Mouse (Mus musculus) gastrocnemius, postnatal 14 days (tissue): ENCODE results near the gene Eva1b. TPM values are rescaled to one million over a fixed set of nuclear protein-coding genes. Genes with fewer than 3 reads are reported as not detected.

Experiments used
- DNase-seq: peaks from one replicate; pipeline ENCODE4 v3.0.0; 2021; ENCODE audit warnings: mixed read lengths
- intact Hi-C: fragments of 180-260 bp; cut with DNase I; formaldehyde crosslinking; loops from one replicate; pipeline ENCODE4 v1.15.1; 2025; ENCODE audit warnings: low total_unique reads
- long read RNA-seq, 2 experiments: library from polyadenylated mRNA; stranded (forward); transcript quantifications; one replicate each; pipeline ENCODE4 v2.0.0; 2021
- total RNA-seq, 2 experiments: library from RNA; stranded (reverse); gene quantifications; 2 replicates each; pipeline ENCODE4 v1.2.3; 2021

Gene Eva1b
- 10 to 100 TPM; 16.2 to 16.6 TPM for total RNA-seq
- long read RNA-seq, experiment 1, transcript Eva1b-203 (3 exons, 1,364 nt), result major isoform, 6 of 15 reads
- long read RNA-seq, experiment 1, transcript Eva1b-202 (2 exons, 1,144 nt), result minor isoform, 5 of 15 reads
- long read RNA-seq, experiment 1, partial matches to known transcripts, result 1 of 15 reads
- long read RNA-seq, experiment 1, other reads (novel, unspliced or antisense), result 1 of 15 reads
- long read RNA-seq, experiment 2, transcript Eva1b-203 (3 exons, 1,364 nt), result major isoform, 11 of 21 reads
- long read RNA-seq, experiment 2, transcript Eva1b-201 (3 exons, 1,689 nt), result minor isoform, 5 of 21 reads
- long read RNA-seq, experiment 2, partial matches to known transcripts, result 2 of 21 reads
- long read RNA-seq, experiment 2, other reads (novel, unspliced or antisense), result 1 of 21 reads

DNA sequence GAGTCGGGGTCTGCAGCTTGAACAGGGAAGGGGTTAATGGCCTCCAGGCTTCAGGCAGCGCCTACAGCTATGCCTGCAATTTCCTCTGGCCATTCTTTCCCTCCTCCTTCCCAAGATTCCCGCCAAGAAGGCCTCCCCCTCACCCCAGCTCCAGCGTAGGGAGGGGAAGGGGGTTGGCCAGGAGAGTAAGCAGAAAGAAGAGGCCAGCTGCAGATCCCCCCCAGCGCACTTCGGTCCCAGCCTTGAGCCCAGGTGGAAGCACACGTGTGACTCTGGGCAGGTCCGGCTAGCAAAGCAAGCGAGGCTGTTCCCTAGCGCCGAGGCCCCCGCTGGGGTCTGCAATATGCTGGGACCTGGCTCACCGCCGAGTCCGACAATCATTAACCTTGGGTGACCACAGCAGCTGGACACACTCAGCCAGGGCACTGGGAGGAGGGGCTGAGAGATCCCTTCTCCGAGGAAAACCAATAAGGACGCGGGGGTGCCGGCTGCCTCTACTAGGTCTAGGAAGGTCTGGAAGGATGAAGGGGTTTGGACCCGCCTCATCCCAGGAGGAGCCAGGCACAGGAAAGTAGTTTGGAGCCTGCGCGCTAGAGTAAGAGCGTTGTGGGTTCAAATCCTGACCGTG is at the start of gene Eva1b:
Eva1b (plus strand) TSS at position 212 of the 628 bp plus-strand sequence.
- intact Hi-C loops, result no loop called here
- DNase-seq, result peak; percentile 82

DNA sequence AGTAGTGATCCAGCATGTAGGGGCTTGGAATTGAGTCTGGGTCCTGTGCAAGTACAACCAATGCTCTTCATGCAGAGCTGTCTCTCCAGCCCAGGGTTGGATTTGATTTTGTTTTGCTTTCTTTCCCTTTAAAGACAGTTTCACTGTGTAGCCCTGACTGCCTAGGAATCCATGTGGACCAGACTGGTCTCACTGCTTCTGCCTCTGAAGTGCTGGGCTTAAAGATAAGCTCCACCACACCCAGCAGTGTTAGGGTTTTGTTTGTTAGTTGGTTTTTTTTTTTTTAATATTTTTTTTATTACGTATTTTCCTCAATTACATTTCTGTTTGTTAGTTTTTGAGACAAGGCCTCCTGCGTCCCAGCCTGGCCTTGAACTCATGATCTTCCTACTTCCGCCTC is 48.2 kb upstream of the Eva1b start:
- intact Hi-C loops, result no loop called here
- DNase-seq, result no peak

DNA sequence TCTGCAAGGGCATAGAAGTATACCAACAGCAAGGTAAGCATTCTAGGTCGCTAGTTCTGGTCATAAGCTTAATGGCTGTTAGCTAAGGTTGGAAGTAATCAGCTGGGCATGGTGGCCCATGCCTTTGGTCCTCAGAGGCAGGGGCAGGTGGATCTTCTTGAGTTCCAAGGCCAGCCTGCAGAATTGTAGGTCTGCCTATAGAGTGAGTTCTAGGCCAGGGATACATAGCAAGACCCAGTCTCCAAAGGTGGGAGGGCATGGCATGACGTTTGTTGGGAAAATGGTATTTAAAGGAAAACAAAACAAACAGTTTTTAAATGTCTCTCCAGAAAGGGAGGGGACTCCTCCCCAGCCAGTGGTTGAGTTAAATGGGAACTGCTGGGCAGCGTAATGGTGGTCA is 46.8 kb upstream of the Eva1b start:
- no peak for DNase-seq
- intact Hi-C loops, result no loop called here

DNA sequence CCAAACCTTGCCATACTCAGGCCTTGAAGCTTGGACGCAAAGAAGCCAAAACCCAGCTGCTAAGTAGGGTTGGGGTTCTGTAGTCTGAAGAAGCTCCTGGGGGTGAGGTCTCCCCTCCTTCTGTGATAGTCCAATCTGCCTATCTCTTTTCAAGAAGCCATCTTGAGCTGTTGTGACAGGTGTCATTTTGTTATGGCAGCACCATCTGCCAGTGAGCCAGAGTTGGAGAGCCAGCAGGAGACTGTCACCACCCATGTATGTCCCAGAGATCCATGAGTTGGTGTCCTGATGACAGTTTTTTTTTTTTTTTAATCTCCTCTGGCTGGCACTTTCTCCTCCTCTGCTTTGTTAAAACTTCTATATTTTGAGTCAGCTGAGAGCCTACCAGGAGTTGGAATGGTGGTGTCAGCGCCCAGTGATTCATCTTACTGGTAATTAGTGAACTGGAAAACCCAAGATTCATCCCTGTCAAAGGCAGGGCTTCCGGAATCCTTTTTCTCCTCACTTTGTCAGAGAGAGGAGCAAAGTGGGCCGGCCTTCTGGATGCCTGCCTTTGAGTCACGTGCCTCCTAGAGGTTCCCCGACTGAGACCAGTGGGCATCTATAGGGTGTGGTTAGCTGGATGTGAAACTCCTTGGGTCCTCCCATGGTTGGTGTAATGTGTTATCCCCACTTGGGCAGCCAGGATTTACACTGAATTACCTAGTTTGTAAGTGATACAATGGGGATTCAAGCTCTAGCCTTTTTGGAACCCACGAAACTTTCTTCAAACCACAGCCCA is 45.3 kb upstream of the Eva1b start:
- DNase-seq, result no peak

DNA sequence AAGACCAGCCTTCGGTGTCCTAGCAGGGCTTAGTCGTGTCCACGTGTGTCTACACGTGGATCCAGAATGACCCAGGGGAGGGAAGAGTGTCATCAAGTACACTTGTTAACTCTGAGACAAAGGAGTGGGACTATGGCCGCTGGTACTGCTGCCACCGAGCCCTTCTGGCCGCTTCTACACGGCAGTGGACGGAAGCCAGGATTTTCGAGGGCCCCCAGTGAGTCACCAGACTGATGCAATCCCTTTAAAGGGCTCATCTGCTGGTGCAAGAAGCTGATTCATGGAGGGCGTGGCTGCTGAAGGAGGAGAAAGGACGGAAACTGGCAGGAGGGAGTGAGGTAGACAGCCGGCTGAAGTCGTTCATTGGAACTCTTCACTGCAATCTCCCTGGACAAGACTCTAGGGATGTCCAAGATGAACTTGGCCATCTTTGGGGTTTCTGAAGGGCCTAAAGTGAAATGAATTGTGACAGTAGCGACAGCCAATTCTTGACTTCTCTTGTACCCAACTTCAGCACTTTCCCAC is 44.4 kb upstream of the Eva1b start:
- intact Hi-C loops, result no loop called here
- DNase-seq, result peak; percentile 90

More for the DNA sequence above, 45.3 kb upstream of the Eva1b start:
- intact Hi-C loops, result no loop called here

DNA sequence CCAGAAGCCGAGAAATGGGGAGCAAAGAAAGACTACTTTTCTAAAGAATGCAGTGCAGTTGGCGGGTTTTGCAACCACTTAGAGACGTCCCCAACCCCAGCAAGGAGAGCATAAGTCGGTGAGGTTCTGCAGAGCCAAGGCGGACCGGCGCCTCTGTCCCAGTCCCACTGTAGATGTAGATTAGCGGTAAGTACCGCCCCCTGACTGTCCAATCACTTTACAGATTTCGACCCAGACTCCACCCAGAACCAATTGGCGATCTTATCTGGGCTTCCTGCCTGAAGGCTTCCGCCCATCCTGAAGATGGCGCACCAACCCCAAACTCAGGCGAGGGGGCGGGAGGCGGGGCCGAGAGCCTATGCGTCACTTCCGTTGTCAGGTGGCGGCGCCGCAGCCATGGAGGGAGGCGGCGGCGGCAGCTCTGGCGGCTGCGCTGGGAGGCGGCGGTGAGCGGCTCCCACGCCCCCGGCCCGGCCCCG is 43.9 kb upstream of the Eva1b start, which contains the start of gene Stk40:
Stk40 (plus strand) TSS at position 368 of the 479 bp plus-strand sequence.
- DNase-seq, result peak; percentile 96
- intact Hi-C loops, result no loop called here

DNA sequence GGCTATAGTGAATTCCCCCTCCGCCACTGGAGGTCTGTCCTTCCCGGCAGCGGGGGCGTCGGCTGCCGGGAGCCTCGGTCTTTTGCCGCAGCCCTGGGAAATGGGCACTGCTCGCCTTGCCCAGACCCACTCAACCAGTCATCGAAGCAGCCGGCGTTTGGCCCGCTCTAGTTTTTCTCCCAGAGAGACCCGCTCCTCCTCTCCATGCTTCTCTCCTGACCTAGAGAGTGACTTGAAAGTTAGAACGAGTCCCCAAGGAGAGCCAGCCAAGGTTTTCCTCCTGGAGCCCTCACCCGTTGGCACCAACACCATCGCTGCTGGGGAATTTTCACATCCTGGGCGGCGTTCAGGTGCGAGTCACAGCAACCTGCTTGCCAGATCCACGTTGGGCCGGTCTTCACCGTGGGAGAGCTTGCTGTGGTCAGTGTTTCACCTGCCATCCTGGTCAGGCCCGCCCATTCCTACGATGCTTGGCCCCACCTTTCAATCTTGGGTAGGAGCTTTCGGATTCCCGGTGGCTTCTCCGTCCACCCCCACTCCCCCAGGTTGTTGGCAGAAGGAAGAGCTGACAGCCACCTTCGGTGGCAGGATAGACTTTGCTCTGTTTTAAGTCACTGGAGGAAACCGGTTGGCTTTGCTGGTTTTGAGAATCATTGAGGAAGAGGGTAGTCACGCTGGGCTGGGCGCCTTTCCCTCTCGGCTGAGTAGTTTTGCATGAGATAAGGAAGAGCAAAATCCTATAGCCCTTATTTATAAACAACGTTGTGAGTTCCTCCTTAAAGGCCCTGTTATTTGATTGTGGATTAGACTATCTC is 43.1 kb upstream of the Eva1b start:
- peak; percentile 32 for DNase-seq
- intact Hi-C loops, result no loop called here

DNA sequence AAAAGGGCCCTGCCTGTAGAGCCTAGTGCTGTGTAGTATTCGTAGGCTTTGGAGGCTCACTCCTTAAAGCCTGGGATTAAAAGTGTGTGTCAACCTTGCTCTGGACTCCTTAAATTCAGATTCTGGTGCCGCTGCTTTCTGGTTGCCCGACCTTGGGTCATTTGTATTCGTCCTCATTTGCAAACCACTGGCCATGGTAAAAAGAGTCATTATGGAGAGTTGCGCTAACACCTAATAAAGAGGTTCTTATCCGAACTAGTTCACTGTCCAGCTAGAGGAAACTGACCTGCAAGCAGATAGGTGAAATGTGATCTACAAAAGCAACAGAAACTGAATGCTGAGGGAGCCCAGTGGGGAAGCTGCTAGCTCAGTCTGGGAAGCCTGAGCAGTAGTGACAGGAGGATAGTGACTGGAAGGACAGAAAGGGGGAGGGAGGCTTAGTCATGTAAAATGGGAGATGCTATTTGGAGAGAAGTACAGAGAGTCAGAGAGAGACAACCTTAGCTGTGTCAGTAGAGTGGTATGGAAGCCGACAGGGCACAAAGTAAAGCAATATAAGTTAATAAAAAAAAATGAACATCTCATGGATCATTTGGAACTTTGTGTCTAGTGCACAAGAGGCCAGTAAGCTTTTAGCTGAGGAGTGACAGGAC is 42.3 kb upstream of the Eva1b start:
- no peak for DNase-seq
- intact Hi-C loops, result no loop called here

DNA sequence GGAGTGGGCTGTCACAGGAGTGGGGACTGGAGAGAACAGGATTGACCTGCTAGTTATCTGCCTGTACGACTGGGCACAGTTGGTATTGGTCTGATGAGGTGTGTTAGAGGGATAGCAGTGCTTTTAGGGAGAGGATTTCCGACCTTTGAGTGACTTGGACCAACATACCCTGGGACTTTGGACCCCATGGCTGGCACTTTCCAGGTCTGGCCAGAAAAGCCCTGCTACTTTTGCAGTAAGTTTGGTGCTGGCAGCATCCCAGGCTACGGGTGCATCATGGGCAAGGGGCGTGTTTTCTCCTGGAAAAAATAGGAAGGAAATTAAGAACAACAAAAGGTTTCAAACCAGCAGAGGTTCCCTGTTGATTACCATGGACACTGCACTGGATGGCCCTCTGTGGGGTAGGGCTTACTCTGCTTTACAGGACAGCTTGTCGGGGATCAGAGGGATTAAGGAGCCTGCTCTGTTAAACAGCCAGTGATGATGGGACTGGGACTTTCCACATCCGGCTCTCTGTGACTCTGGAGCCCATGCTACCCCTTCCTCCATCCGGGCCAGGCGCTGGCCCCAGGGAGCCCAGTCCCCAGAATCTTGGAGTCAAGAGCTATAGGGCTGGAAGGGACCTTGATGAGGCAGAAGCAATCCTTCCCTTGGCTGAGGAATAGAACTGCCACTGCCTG is 39.3 kb upstream of the Eva1b start:
- no peak for DNase-seq
- intact Hi-C loops, result no loop called here

DNA sequence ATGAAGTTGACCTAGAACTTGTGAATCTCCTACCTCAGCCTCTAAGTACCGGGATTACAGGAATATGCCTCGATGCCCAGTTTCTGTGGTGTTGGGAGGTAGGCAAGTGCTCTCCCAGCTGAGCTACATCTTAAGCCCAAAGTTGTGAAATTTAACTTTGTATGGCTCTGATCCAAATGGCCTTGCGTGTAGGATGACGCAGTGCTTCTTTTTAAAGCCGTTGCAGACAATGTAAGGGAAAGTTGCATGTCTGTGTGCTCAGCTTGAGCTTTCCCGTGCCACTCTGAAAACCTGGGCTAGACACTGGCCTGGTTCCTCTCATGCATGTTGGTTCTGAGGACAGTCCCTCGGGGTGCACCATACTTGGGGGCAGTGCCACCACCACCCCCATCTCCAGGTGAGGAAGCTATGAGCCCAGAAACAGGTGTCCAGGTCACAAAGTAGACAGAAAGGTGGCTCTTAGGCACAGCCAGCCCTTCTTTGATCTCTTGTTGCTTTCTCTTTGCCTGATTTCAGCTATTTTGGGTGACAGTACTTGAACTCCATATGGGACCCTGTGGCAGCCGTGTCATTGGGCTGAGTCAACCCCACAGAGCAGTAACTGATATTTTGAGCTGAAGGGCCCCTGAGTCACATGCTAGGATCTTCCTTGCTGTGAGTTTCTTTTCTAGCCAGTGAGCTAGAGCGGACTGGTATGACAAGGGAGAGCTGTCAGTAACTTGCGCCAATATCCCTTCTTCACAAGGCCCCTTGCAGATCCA is 37.8 kb upstream of the Eva1b start:
- intact Hi-C loops, result no loop called here

DNA sequence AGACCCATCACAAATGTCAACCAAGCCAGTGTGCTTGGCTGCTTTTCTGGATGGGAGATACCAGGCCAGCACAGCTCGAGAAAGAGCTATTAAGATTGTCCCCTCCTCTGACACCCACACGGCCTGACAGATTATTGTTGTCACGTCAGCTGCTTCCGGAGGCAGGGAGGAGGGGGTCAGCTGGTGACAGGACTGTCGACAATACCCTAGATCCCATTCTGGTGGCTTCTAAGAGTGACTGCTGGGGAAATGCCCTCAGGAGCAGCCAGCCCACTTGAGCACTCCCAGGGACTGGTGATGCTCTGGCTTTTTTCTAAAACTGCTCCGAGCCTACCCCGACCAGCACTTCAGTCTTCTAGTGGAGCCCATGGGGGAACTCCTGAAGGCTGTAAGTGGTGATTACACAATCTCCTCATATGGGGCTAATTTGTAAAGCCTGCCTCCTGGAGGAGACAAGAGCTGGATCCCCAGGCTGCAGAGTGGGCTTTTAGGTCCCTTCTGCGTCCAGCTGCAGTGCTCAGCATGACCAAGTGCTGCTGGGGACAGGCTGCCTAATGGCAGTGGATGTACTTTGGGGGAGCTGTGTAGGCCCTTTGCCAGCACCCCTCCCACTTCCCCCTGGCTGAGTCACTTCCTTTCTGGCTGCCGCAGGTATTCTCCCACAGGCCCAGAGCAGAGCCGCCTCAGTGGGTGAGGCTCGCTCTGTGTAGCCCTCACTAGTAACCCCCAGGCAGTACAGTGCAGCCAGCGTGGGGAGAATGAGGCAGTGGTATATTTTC is 37.0 kb upstream of the Eva1b start:
- intact Hi-C loops, result no loop called here
- peak; percentile 85 for DNase-seq

More for the DNA sequence above, 37.8 kb upstream of the Eva1b start:
- DNase-seq, result no peak

DNA sequence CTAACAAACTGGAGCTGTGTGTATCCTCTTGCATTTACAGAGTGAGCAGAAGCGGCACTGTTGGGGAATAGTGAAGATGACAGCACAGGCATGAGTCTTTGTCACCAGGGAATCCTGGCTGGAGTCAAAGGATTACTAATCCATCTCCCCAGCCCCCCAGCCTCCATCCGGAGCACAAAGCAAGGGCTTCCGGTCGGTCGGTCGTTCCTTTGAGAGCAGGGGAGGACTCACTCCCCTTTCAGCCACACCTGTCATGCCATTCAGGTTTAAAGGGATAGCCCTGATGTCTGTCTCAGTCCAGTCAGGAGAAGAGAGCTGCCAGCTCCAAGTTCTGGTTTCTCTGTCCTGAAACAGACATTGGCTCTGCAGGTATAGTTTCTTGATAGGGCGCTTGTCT is 36.4 kb upstream of the Eva1b start:
- intact Hi-C loops, result no loop called here
- DNase-seq, result peak; percentile 46

DNA sequence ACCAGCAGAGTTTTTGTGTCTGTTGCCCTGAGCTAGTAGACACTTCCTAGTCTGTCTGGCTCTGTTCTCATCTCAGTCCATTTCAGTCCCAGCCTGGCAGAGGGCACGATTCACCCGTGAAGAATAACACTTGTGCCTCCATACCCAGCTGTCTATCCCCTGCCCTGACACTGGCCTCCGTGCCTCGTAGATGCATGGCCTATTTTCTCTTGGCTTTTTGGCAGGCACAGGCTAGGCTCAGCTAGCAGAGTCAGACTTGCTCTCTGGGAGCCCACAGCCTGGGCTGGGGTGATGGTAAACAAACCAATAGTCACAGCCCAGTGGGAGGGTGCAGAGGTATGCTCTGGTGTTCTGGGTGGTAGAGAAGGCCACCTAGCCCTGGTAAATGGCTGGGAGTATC is 34.3 kb upstream of the Eva1b start:
- DNase-seq, result peak; percentile 51
- intact Hi-C loops, result no loop called here

DNA sequence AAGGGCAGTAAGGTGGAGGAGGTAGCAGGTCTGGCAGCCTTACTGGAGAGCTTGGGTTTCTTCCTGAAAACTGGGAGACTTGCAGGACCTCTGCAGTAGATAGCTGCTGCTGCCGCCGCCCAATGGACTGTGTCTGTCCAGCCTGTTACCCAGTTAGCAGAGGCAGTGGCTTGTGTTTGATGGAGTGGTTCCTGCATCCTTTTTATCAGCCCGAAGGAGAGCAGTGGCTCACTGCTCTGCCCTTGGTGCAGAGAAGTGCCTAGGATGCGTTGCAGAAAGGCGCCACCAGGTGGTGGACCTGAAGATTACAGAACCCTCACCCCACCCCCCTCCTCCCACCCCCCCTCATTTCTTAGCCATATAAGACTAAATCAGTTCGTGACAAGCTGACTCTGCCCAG is 33.6 kb upstream of the Eva1b start:
- intact Hi-C loops, result no loop called here
- peak; percentile 79 for DNase-seq

DNA sequence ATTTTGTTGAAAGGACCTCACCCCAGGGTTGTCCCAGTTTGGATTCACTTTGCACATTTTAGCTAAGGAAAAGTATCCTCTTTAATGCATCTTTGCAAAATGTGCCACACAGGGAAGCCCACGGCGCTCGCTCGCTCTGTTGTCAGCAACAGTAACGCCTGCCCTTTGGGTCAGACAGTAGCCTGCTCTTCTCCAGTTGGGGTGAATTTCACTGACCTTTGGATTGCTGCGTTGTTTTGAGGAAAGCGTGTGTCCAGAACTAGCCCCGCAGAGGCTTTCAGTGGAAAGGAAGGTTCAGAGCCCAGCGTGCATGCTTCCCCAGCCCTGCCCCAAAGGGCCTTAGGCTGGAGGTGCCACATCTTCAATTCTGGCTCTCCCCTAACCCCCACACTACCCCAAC is 32.1 kb upstream of the Eva1b start:
- intact Hi-C loops, result loop anchor here (5.0 kb wide), 1 partner anchor 33 kb away; no protein-coding TSS in a partner anchor
- no peak for DNase-seq

DNA sequence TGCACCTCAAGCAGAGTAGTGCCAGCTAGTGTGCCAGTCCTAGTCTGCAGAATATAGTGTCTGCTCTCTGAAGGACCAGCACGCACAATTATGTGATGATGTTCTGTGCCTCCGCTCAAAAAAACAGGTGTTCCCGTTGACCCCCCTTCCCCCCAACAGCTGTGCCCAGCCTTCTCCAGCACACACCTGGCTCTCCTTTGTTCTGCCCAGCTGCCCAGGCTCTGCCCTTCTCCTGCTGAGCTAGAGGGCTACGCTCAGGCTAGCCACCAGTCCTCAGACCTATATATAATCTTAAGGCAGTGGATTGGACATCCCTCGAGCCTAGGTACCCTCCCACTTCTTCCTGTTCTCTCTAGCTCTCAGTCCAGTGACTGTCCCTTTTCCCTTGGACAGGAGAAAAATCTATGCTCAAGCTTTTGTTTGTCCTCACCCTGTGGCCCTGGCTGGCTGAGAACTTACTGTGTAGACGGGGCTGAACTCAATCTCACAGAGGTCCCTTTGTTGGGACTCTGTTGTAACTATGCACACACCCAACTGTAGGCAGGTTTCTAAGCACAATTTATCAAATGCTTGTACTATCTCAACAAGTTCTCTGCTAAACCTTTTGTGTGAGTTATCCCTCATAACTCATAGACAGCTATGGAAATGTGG is 31.5 kb upstream of the Eva1b start:
- intact Hi-C loops, result loop anchor here (5.0 kb wide), 1 partner anchor 34 kb away; no protein-coding TSS in a partner anchor
- no peak for DNase-seq
